Comparison of ENCODE assay signal across 8 mouse cellular contexts in genomic region chr4:134853259-134853636, GRCm38 (mm10). TPM values are rescaled to one million over a fixed set of nuclear protein-coding genes. Genes with fewer than 3 reads are reported as not detected.
DNase-seq lines count a peak whose midpoint lies in the region; ATAC-seq lines count a peak whose summit lies in the region.

Maco1 (minus strand) TSS chr4:134853345.

- WGBS in hindbrain, embryonic 12.5 days = 0% methylated on average over 37 of the region's 38 CpGs

- H3K4me3 ChIP-seq in hindbrain, embryonic 12.5 days = peak within 1 kb of the TSS; percentile 100

- H3K4me2 ChIP-seq in hindbrain, embryonic 12.5 days (replicated peaks) = peak within 1 kb of the TSS; percentile 80

- peak; percentile 92 for ATAC-seq in frontal cortex, adult (ENCODE audit: low TSS enrichment)
- ATAC-seq in hindbrain, embryonic 12.5 days (ENCODE audit: low FRiP score) = peak; percentile 98

- H3K9me3 ChIP-seq in hindbrain, embryonic 12.5 days (replicated peaks) = no peaks in the 10 kb centered on the region

- no peaks in the 10 kb centered on the region for H3K36me3 ChIP-seq in hindbrain, embryonic 12.5 days

- H3K27me3 ChIP-seq in hindbrain, embryonic 12.5 days = peaks cover 26% of the 10 kb centered on the region

- peak within 1 kb of the TSS; percentile 100 for H3K9ac ChIP-seq in hindbrain, embryonic 12.5 days

- DNase-seq in MN1 (ENCODE audit: low spot score) = peak; percentile 99
- peak; percentile 100 for DNase-seq in cerebellum, adult 8-10 months
- peak; percentile 100 for DNase-seq in layer of hippocampus, postnatal 14 days (ENCODE audit: low spot score in 2 of 2)
- DNase-seq in lung, postnatal 14 days = peak; percentile 100
- DNase-seq in retina, adult 2 months (ENCODE audit: low read depth, low spot score) = peak; percentile 99
- peak; percentile 98 to 99 for DNase-seq in thymus, postnatal 36 days

- H3K27ac ChIP-seq in hindbrain, embryonic 12.5 days = peak within 1 kb of the TSS; percentile 99

- H3K4me1 ChIP-seq in hindbrain, embryonic 12.5 days = peaks cover 20% of the 10 kb centered on the region

RNA-seq across cellular contexts. Expression of gene Maco1, which starts in this region (rescaled TPM):
- 89.8 and 97.9 TPM in 2 replicates for polyA plus RNA-seq in hindbrain, embryonic 12.5 days (2016; fragmentation: Nextera tagmentation; extraction: Ambion mirVana)
- total RNA-seq in layer of hippocampus, postnatal 14 days (2021) = 10 to 100 TPM; 43.8 TPM

Comparison
In these comparisons a context has a peak if more than half of its experiments do, and no peak if none do; other contexts are left out.
1. Peak in every context shown above with its lines: DNase-seq, ATAC-seq, H3K4me3 ChIP-seq and H3K27ac ChIP-seq.